Mouse (Mus musculus) thymus, postnatal 14 days (tissue): ENCODE results near the gene Nars2.

Experiments
- DNase-seq: peaks from one replicate; pipeline ENCODE4 v3.0.0; 2021

Gene Nars2

DNA sequence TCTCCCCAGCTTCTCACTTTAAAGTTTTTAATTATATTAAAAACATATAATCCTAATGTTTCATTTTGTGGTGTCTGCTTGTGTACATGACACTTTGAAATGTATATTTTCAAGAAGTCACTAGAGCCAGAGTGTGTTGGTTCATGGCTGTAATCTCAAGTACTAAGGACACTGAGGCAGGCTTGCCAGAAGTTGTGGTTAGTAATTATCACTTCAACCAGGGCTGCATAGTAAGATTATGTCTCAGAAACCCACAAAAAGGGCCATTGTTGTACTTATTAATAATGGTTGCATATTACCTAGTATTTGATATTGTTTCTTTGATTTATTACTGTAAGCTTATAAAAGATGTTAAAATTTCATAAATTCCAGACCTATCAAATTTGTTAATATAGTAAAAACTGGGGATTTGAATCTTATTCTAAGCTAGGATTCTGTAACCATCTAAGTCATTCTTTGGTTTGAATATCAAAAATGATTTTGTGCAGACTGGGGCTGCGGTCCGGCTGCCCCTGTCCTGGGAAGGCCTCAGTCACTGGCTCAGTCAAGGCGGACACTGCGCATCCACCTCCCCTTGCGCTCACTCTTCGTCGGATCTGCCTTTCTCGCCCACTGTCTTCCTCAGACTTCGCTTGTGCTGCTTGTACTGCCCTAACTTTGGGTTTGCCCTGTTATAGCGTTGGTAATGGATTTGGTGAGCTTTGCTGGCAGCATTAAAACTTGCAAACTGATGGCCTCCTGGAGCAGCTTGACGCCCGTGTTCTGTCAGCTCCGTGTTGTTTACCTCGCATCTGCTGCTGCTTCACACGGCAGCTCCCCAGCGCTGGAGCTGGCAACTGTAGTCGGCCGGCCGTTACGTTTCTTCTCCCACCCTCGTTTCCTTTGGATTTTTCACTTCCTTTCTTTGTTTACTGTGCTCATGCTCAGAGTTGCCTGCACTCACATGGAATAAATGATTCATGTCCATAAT is 20.0 kb downstream of the Nars2 start:
- no peak for DNase-seq

DNA sequence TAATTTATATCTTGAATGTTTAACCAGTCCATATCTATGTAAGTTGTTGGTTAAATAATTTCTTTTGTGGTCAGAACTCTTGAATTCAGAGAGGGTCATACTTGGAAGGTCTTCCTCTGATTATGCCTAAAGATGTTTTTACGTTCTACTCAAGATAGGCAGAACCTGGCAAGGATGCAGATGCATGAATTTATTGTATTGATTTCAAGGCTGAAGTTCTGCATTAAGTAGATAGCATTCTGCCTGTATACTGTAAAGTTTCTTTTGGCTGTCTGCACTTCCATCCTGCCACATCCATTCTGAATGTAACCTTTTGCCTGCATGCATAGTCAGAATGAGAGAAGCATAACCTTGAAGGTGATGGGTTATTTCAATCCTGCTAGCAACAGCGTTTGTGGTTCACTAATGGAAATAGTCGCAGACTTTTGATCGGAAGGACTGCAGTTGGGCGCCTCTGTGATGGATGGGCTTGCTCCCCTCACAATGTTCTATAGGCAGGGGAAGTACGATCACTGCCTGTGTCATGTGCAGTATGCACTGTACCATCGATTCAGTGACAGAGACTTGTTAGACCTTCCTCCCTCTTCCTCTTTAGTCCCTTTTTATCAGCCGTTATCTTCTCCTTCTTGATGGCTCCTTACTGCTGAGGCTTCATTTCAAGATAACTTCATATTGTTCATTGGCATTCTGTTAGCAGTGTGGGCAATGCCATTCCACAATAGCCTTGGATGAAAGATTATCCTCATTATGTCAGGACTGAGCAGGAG is 21.0 kb downstream of the Nars2 start:
- DNase-seq = no peak

DNA sequence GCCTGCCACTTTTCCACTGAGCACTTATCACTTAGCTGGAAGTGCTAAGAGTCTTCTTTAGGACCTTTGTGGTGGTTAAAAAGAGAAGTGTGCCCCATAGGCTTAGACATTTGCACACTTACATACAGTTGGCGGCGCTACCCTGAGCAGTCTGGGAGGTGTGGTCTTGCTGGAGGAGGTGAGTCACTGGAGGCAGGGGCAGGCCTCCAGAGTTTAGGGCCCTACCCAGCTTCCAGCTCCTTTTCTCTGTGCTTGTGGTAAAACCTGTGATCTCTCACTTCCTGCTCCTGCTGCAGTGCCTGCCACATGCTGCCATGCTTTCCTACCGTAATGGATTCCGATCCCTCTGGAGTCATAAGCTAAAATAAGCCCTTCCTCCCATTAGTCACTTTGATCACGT is 24.6 kb downstream of the Nars2 start:
- no peak for DNase-seq

DNA sequence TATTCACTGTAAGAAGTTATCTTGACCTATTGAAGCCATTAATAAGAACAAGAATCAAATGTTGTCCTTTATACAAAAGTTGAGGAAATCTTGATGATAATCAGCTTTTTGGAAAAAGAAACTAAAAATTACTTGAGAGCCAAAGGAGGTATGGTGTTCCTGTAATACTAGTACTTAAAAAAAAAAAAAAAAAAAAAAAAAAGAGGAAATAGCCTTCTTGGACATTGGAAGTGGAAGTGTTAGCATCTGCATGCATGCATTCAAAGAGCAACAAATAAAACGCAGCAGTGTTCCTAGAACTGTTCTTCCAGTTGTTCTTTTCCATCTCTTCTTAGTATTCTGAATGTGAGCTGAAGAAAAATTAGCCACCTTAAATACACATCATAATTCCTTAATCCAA is 25.9 kb downstream of the Nars2 start:
- no peak for DNase-seq

DNA sequence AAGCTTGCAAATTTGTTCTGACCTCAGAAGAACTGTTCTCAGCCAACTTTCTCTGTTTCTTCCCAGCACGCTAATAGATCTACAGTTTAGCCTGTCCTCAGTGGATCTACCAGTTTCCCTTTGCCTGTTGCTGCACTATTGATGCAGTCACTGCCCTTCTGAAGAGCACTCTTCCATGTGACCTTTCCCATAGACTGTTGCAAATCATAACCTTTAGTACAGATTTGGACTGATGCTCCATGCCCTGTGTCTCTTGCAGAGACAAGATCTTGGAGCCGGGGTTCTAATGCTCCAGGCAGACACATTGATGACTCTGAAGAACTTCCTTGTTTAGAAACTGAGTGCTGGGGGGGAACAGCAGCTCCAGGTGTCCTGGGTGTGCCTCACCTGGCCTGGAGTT is 30.1 kb downstream of the Nars2 start:
- no peak for DNase-seq

DNA sequence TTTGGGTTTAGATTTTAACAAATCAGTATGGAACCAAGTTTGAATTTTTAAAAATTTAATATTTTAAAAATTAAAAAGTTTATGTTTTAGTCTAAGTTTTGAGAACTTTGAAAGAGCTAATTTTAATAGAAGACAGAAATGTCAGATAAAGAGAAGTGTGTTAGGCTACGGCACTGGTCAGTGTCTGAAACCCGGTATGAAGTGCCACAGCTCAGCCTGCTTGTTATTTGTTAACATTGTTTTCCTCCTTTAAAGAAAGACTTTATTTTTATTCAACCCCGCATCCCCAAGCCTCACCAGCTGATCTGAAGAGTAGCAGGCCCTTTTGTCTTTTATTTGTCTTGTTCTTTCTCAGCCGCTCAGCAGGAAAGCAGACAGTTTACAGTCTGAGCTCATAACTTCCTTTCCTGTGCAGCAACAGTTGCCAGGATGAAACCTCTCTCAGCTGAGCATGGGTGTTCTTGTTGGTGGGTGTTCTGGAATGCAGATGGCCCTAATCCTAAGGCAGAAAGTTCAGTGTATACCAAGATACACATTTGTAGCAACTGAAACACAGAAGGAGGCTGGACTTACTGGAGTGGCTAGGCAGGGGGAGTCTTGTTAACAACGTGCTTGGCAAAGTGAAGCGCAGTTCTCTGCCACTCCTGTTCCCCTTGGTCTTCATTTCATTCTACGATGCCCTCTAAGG is 32.5 kb downstream of the Nars2 start:
- DNase-seq = no peak

DNA sequence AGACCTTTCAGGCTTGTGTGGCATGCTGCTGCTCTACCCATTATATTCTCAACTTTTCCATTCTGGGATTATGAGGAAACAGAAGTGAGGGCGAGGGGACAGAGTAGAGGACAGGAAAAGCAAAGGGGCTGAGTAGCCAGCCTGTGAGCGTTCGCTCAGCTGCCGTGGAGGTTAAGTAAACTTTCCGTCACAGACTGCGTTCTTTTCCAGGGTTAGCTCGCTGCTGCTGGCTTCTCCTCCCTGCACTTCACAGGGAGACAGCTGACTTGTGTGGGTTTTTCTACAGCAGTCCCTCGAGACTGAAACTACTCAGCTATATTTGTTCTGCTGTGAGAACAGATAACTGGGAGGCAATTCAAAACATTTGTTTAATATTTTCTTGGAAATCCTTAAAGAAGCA is 34.5 kb downstream of the Nars2 start:
- DNase-seq = no peak

DNA sequence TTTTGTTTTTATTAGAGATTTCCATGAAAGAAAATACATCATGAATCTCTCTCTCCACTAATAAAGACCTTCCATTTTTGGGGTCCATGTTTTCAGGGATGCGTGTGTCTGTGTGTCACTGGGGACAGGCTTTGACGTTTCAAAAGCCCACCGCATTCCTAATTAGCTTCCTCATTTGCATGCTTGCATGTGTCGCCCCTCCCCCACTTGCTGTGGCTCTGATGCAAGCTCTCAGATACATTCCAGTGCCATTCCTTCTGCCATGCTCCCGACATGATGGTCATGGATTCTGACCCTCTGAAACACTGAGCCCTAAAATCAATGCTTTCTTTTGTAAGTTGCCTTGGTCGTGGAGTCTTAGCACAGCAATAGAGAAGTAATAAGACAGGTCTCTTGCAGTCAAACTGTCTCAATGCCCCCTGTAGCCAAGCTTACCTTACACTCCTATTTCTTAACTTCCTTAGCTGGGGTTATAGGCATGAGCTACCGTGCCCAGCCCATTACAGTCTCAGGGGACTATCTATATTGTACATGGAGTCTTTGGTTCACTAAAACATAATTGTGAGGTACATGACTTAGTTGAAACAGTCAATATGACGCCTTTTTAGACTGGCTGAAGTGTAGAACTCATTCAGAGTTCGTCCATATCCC is 35.6 kb downstream of the Nars2 start:
- DNase-seq = no peak

DNA sequence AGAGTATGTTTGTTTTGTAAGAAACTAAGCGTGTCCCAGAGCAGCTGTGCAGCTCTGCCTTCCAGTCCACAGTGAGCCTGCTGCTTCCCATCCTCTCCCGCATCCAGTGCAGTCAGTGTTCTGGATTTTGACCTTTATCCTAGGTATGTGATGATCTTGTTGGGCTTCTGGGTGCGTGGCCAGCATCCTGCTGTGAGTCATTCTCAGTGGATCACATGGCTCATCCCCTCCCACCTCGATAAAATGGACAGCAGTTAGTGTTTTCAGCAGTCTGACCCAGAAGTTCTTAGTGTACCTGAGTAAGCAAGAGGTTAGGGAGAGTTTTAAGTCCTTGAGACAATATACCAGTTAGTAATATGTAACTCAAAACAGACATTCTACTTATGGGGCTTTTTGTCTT is 36.4 kb downstream of the Nars2 start:
- no peak for DNase-seq

DNA sequence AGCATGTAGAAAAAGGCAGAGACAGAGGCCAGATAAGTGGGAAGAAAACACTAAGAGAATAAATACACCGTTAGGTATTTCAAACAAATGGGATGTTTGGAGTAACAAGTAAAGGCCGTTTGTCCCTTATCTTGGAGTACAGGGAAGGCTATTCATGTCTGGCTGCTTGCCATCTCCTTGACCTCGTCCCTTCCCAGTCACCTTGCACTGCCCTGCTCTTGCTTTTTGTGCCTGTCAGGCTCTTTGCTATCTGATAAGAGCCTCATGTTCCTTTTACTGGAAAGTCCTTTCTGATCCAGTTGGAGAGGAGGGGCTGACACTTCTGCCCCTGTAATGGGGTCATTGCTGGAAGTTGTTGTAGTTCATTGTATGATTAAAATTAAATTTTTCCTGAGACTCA is 61.7 kb downstream of the Nars2 start:
- no peak for DNase-seq

DNA sequence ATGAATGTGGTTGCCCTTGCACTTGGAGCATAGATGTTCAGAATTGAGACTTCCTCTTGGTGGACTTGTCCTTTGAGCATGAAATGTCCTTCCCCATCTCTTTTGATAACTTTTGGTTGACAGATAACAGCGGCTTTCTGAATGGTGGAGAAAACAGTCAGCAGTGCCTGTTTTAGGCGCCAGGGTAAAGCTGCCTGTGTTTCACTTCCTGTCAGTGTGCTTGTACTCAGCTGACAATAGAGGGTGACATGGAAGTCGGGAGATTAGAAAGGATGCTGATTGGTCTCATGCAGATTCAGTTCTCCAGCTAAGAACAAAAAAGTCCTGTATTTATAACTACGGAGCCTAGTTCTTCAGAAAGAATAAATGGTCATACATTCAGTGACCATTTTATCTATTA is 66.7 kb downstream of the Nars2 start:
- no peak for DNase-seq

DNA sequence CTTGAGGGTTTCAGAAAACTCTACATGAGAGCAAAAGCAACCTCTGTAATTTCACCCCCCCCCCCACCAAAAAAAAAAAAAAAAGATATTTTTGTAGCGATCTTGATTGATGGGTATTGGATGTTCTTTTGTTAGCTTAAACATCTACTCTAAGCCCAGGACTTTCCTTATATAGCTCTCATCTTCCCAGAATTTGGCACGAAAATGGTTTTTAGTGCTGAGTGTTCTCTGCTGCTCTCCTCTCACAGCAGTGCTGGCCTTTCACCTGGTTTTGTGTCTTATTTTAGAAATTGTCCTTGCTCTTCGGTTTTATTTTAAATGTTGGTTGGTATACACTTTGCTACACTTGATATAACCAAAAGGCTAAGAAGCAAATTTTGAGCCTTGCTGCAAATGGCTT is 67.1 kb downstream of the Nars2 start:
- DNase-seq = no peak

DNA sequence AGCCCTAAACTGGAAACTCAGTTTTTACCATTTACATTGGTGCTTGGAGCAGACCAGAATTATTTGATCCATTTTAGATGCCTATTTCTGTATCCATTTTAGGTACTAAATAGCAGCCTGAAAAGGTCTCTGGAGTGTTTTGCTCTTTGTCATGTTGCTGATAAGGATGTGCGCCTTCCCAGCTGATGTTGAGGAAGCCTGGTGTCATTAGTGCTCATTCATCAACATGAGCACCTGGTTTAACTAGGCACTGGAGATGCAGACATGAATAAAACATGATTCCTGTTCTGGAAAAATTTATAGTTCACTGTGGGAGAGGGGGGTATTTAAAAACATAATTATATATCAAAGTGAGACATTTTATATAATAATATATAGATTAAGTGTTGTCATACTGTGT is 68.0 kb downstream of the Nars2 start:
- DNase-seq = no peak

DNA sequence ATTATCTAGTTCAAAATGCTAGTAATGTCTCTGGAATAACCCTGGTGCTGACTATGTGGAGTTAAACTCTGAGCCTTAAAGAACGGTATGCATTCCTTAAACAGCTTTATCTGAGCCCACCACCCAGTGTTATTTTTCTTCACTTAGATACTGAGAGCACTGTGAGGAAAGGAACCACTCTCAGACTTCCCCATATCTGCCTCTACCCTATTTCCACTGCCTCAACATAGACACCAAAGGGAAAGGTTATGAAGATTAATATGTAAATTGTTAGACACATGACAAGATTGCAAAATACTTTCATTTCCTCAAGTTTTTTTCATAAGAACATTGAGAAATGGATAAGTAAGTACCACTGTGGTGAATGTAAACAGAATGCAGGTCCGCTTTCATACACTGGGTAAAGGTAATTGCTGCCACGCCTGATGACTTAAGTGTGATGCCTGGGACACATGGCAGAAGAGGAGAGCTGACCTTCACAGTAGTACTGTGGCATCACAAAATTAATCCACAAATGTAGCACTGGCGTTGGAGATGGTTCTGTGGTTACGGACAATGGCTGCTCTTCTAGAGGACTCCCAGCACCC is 75.6 kb downstream of the Nars2 start:
- no peak for DNase-seq

DNA sequence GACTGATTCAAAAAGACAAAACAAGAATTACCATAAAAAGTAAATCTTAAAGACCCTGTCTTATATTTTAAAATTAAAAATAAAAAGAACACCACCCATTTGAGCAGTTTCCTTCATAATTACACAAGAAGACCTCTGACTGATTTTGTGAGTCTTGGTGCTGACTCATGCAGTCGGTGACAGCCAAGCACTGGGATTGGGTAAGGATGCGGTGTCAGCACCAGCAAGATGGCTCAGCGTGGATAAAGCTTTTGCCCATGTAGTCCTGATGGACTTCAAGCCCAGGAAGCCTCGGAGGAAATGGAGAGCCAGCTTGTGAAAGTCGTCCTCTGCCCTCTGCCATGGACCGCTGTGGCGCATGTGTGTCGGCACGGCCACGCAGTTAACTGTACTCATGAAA is 77.8 kb downstream of the Nars2 start:
- DNase-seq = no peak

DNA sequence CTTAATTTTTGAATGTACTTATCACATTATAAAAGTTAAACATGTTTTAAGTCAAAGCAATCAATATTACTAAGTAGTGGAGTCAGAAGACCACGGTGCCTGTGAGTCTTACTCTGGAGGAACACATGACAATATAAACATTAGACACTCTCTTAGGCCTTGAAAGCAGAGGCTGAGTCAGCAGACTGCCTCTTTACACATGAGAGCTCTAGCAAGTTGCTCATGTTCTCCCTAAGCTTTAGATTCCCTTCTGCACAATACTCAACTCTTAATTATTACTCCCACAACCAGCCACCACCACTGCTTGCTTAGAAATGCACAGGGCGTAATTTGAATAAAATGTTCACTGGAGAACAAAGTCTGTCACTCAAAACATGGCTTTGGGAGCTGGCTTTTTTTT is 81.1 kb downstream of the Nars2 start:
- no peak for DNase-seq

DNA sequence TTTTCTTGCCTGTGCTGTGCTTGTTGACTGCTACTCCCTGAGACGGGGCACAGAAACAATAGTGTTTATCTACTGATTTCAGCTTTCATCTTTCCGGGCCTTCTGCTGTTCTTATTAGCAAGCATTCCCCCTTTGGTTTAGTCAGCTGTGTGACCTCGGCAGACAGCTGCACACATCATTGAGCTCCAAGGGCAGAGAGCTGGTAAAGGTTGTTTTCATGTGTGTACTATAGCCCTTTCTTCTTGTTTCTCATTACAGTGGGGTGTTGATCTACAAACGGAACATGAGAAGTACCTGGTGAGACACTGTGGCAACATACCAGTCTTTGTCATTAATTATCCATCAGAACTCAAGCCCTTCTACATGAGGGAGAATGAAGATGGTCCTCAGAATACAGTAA is 88.3 kb downstream of the Nars2 start:
- no peak for DNase-seq

DNA sequence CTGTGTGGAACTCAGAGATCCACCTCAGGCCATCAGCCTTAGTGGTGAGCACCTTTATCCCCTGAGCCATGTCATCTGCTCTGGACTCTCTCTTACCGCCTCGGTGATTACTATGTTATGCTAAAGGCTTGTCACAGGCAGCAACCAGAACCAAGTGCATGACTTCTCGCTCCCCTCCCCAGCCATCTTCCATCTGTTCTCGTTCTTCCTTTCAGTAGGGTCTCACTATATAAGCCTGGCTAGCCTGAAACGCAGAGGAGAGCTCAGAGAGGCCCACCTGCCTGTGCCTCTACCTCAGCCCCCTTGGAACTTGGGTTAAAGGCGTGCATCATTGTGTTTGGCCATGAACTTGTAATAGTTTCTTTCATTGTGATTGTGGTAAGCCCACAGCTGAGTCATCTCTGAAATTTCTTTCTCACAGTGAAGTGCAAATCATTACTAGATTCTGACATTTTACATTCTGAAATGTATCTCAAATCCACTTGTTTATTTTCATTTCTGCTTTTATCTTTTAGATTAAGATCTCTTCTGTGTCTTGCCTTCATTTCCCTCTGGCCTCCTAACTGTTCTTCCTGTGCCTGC is 90.7 kb downstream of the Nars2 start:
- DNase-seq = no peak

DNA sequence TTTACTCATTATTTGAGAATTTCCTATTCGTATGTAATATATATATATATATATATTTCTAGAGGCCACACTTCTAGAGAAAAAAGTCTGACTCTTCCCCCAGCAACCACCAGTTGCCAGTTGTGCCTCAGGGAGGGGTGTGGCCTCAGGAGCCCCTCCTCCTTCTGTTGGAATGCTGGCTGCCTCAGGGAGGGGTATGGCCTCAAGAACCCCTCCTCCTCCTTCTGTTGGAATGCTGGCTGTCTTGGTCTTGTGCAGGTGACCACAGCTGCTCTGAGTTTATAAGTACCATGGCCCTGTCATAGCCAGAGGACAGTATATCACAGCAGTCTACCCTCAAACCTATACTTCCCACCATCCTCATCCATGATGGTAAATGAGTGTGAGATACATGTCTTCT is 91.7 kb downstream of the Nars2 start:
- no peak for DNase-seq

DNA sequence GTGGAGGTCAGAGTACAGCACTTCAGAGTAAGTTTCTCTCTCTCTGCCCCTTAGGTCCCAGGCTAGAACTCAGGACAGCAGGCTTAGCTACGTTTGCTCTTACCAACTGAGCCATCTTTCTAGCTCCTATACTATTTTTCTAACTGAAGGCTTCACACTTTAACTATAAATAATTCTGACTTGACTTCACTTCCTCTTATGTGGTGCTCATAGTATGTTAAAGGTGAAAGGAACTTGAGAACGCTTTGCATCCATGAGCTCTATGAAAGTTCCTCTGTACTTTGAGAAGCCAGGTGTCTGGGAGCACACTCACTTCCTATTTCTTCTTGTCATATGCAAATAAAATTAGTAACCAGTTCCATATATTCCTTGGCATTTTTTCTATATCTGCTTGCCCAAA is 109.7 kb downstream of the Nars2 start:
- no peak for DNase-seq

DNA sequence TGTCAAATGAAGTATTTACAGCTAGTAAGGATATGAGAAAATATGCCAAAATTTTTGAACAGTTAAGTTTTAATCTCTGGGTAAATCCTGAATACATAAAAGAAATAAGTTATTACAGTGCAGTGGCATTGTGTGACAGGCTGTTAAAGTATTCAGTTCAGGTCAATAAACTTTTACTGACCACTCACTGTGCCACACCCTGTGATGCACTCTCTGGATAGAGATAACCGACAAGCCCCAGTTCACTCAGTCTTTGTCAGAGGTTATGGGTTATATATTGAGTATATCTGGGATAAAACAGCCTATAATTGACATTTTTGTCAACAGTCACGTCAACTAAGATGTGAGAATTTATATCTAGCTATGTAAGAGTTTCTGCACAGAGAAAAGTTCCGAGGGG is 120.2 kb downstream of the Nars2 start:
- no peak for DNase-seq

DNA sequence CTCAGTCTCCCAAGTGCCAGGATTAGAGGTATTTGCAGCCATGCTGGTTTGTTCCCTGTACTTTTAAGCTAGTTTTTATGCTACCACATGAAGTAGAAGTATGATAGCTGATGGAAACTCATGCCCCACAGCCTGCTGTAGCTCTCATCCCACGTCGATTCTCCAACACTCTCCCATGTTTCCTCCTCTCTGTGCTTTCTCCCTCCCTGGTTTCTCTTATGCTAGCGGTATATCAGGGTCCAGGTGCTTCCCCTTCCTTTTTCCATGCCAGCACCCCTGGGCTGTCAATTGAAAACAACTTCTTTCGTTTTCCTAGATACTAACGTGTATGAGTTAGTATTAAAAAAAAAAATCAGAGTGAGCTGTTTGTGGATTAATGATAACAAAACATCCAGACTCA is 120.8 kb downstream of the Nars2 start:
- no peak for DNase-seq
